13 mouse cellular contexts compared by ENCODE assay signal in the genomic region with DNA sequence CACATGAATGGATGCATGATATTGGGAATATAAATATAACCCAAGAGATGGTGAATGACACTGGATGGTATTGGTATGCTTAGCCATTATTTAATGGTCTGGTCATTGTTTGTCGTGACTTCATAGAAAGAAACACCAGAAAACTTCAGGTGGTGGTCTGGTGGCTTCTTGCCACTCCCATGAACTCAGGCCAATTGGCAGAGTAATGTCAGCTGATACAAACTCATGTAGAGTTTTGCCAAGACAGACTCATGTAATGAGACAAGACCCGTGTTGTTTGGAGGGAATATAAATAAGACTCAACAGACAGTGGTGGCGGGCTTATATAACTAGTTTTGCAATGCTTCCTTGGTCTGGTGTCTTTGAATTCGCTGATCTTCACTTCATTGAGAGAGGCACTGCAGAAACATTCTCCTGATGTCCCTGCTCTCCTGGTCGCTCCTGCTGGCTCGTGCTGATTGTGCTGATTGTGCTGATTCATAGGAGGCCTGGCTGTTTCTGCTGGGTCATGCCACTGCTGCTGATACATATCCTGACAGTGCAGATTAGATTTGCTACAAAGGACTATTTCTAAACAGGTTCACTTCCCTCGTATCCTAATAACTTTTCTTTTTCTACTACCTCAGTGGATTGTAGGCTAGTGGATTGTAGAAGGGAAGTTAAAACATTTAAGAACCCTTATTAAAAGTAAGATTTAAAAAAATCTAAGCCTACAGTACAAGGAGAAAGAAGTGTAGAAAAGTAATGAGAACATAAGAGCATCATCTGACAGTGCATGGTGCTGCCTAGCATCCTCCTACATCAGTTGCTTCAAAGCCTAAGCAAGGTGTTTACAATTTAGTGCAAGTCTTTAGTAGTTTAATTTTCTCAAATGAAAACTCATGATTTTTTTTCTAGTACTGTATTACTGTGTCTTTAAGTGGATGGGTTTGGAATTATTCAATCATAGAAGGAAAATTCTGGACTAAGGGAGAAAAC.
DNase-seq lines count a peak whose midpoint lies in the region; ATAC-seq and TF ChIP-seq lines count a peak whose summit lies in the region.
"Had no signal": no experiment of that assay in that cellular context is flagged by ENCODE, and none has a peak within 500 bp of the region (broad histone marks: within the 10 kb centered on the region; RNA-seq: fewer than 3 reads in every experiment).

No protein-coding gene starts in this region.

- TF ChIP-seq POLR2A in lung, adult 2 months (IDR thresholded peaks at IDR 0.05; ENCODE audit: borderline replicate concordance, extremely low read depth, low read depth, low read length), result no peak

- no peak overlapping the region for H3K4me3 ChIP-seq in lung, embryonic 14.5 days (ENCODE audit: low read depth, low read length)
- no peak overlapping the region for H3K4me3 ChIP-seq in lung, adult 2 months (replicated peaks; ENCODE audit: extremely low read depth, low read depth, low read length)
- H3K4me3 ChIP-seq: forebrain, embryonic 10.5 days had no signal

- H3K27me3 ChIP-seq in lung, embryonic 14.5 days (ENCODE audit: insufficient read depth, low read length), result no peaks in the 10 kb centered on the region

- 65% methylated on average over 7 of the region's 7 CpGs for WGBS in lung, embryonic 14.5 days
- 74% methylated on average over 7 of the region's 7 CpGs for WGBS in lung, adult 2 months

- 0 out of 2 replicates have a peak overlapping the region, but pooled peaks have one; percentile 13 for H3K27ac ChIP-seq in lung, embryonic 14.5 days (ENCODE audit: low read depth)
- H3K27ac ChIP-seq: forebrain, embryonic 10.5 days had no signal

- no peaks in the 10 kb centered on the region for H3K36me3 ChIP-seq in lung, embryonic 14.5 days (ENCODE audit: insufficient read depth)

- H3K9me3 ChIP-seq in lung, embryonic 14.5 days (ENCODE audit: low read depth, low read length), result no peaks in the 10 kb centered on the region
- H3K9me3 ChIP-seq: forebrain, embryonic 10.5 days had no signal

- peak; percentile 32 for DNase-seq in lung, embryonic 14.5 days
- DNase-seq in lung, adult 2 months, result no peak
- peak; percentile 9 for DNase-seq in NIH3T3 (ENCODE audit: low read depth)
- peak; percentile 3 for DNase-seq in retina, embryonic 14.5 days (ENCODE audit: low spot score)
- no peak for DNase-seq in kidney, adult 11 months
- DNase-seq in urinary bladder, postnatal 4 days (ENCODE audit: low spot score in 2 of 2), result no peak
- DNase-seq: cerebellum, adult 8-10 months; gastrocnemius, postnatal 36 days; kidney, postnatal 25 days; left cerebral cortex, postnatal 4 days; right cerebral cortex, adult 18-20 months had no signal

- TF ChIP-seq CTCF in lung, embryonic 14.5 days (IDR thresholded peaks at IDR 0.05; ENCODE audit: low read depth), result no peak
- no peak for TF ChIP-seq CTCF in lung, adult 2 months (IDR thresholded peaks at IDR 0.05; ENCODE audit: insufficient read depth, low read length)

- no peak overlapping the region for H3K9ac ChIP-seq in lung, embryonic 14.5 days

- ATAC-seq in lung, embryonic 14.5 days (ENCODE audit: insufficient read depth), result peak; percentile 41; the same call in 1 of the 2 replicates
- peak; percentile 97 for ATAC-seq in erythroid progenitor cell, adult 5-6 weeks (replicated peaks; ENCODE audit: low FRiP score, poor library complexity, severe bottlenecking)

- no peaks in the 10 kb centered on the region for H3K4me1 ChIP-seq in lung, embryonic 14.5 days (ENCODE audit: insufficient read depth)
- no peaks in the 10 kb centered on the region; the same call in 1 of the 2 replicates for H3K4me1 ChIP-seq in lung, adult 2 months (ENCODE audit: control insufficient read depth, insufficient read depth, low read length)
- H3K4me1 ChIP-seq: forebrain, embryonic 10.5 days had no signal

- no peak overlapping the region for H3K4me2 ChIP-seq in lung, embryonic 14.5 days

Comparison
In these comparisons a context has a peak if more than half of its experiments do, and no peak if none do; other contexts are left out.
1. DNase-seq: peak in lung, embryonic 14.5 days (single experiment), NIH3T3 (single experiment) and retina, embryonic 14.5 days (single experiment); none in lung, adult 2 months (single experiment), kidney, adult 11 months (single experiment) and urinary bladder, postnatal 4 days (0 of 2).